Mouse (Mus musculus) CD8-positive naive resting alpha-beta T cell, adult 57 days (primary cell): ENCODE results near the gene Mybpc3. TPM values are rescaled to one million over a fixed set of nuclear protein-coding genes. Genes with fewer than 3 reads are reported as not detected.

Experiments
- total RNA-seq: library from RNA; stranded (reverse); gene quantifications from one replicate; pipeline ENCODE4 v1.2.4, GENCODE M21; 2023

The Mybpc3 gene
- not detected for total RNA-seq

DNA sequence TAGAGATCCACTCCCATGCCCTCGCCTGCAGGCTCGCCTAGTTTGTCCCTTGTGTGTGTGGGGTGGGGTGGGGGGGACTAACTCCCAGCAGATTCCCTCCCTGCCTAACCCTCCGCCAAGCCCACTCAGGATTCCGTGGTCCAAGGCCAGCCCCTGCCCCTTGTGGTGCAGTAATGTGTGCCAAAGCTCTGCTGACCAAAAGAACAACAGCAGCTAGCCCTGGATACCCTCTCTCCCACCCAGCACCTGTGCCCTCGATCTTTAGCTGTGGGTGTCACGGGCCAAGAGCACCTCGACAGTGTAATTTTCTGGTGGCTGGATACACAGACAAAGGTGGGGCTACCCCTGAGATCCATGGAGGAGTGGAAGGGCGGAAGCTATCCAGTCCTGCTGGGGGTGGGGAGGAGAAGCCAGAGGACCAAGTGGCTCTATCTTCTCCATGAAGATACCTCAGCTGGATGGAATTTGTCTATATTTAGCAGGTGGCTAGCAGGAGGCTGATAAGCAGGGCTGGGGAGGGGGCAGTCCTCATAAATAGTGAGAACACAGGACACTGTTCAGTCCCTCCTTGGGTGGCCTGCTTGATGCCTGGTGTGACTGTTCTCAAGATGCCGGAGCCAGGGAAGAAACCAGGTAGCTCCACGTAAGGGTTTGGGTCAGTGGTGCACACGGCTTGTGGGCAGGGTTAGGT is at the start of gene Mybpc3:
Mybpc3 (plus strand) TSS at position 560 of the 691 bp plus-strand sequence.

DNA sequence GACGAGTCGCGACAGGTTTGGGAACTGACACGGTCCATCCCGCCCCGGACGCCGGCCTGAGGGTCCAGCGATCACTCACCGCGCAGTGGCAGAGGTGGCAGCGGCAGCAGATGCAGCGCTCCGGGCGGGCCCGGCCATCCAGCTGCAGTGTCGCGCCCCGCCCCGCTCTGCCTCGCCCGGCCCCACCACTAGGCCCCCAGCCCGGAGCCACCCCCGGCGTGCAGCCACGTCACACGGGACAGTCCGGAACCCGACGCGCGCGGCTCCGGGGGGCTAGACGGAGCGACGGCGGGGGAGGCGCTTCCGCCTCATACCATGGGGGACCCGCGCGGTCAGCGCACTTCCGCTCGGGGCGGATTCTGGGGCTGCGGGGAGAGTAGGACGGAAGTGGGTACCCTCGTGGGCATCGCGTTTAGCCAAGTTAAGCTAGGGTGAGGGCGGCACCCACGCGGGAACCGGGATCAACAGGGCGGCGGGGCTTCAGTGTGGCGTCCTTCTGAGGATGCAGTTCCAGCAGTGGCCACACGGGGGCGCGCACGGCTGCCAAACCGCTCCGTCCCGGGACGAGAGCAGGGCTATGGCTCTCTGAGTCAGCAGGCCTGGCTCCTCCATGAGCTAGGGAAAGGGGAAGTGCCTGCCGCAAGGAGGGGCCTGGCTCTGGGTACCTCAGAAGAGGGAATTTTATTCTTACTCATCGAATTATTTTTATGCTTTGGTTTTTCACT is 47.7 kb upstream of the Mybpc3 start, which contains the start of gene Slc39a13:
Slc39a13 (minus strand) TSS at position 342 of the 725 bp plus-strand sequence.

DNA sequence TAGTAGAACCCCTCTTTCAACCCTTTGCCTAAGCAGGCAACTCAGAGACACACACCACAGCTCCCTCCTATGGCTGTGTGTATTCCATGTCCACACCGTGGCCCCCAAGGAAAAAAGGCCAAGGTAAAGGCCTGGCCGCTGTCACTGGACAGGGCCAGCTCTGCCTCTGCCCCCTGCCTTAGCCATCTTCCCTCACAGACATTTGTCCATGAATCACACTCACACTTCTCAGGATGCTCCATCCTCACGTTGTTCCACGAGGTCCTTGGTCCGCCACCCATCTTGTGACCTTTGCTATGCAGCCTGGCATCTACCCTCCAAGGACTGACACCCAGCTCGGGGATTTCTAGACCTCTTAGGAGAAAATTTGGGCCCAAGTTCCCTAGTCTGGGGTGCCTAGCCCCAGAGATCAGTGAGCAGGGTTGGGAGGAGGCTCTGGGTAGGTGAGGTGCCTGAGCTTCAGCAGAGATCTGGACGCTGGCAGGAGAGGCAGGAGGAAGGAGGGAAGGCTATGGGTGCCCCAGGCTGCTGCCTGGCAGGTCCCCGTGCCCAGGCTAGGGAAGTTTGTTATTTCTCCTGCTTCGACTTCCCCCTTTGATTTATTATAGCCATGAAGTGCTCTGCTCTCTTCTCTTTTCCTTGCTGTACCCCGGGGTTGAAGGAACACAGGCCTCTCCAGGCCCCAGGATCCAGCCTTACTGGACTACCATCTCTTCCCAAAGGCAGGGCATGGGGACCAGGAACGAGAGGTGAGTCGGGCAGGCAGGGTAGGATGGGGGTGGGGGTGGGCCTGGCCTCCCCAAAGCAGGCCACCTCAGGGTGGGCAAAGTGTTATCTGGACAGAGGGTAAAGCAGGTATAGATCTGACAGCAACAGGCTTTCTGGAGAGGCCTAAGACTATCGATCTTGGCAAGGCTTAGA is 35.9 kb upstream of the Mybpc3 start, which contains the start of gene Spi1:
Spi1 (plus strand) TSS at position 616 of the 921 bp plus-strand sequence.

DNA sequence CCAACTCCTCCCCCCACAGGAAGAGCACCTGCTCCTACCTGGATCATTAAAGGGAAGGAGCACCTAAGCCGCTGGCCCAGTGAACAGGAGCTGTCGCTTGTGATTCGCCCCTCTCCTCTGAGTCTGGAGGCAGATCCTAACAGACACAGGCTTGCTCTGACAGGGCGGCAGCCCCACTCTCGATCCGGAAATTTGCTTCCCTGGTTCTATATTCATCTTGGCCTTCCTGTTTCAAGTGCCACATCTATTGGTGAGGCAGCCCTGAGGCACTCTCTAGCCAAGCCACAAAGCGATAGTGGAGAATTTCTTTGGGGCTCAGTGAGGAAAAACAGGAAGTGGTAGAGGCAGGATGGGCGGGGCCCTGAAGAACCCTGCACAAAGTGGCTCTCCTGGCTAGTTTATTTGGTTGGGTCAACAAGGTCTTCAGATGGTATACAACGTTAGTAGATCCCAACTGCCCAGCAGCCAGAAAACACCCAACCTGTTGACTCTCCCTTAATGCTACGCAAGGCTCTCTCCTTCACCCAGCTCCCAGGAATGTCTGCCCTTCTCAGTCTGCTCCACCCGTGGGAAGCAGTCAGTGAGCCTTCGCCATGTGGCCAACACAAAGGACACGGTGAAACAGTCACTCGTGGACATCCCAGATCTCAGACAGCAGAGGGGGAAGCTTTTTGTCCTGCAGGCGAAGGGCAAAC is 65.9 kb downstream of the Mybpc3 start, which contains the start of gene Madd:
Madd (minus strand) TSS at position 127 of the 695 bp plus-strand sequence.

Other genes with a start within 250 kb of the Mybpc3 start
- not detected for gene C1qtnf4, start 232.3 kb upstream of the Mybpc3 start, total RNA-seq
- 28.3 TPM for gene Kbtbd4, start 213.4 kb upstream of the Mybpc3 start, total RNA-seq
- 132 TPM for gene Ndufs3, start 213.3 kb upstream of the Mybpc3 start, total RNA-seq
- 89.8 TPM for gene Celf1, start 177.8 kb upstream of the Mybpc3 start, total RNA-seq
- 0.86 TPM for gene Rapsn, start 82.5 kb upstream of the Mybpc3 start, total RNA-seq
- gene Psmc3, start 64.1 kb upstream of the Mybpc3 start, total RNA-seq, result 113 TPM
- gene Slc39a13, start 47.7 kb upstream of the Mybpc3 start, total RNA-seq, result 17.9 TPM
- 8.5 TPM for gene Spi1, start 35.8 kb upstream of the Mybpc3 start, total RNA-seq
- gene Madd, start 65.7 kb downstream of the Mybpc3 start, total RNA-seq, result 263 TPM
- 2.5 TPM for gene Nr1h3, start 84.7 kb downstream of the Mybpc3 start, total RNA-seq
- gene Acp2, start 84.7 kb downstream of the Mybpc3 start, total RNA-seq, result 6.4 TPM
- 67.6 TPM for gene Ddb2, start 118.8 kb downstream of the Mybpc3 start, total RNA-seq
- 1.2 TPM for gene Pacsin3, start 137.8 kb downstream of the Mybpc3 start, total RNA-seq
- 115 TPM for gene Arfgap2, start 146.8 kb downstream of the Mybpc3 start, total RNA-seq